Mouse (Mus musculus) ES-CJ7 (cell line): ENCODE results near the gene Dnpep.

Source experiments
- DNase-seq: peaks from one replicate; pipeline ENCODE4 v3.0.0; 2011; ENCODE audit warnings: low read depth, low spot score

The Dnpep gene

DNA sequence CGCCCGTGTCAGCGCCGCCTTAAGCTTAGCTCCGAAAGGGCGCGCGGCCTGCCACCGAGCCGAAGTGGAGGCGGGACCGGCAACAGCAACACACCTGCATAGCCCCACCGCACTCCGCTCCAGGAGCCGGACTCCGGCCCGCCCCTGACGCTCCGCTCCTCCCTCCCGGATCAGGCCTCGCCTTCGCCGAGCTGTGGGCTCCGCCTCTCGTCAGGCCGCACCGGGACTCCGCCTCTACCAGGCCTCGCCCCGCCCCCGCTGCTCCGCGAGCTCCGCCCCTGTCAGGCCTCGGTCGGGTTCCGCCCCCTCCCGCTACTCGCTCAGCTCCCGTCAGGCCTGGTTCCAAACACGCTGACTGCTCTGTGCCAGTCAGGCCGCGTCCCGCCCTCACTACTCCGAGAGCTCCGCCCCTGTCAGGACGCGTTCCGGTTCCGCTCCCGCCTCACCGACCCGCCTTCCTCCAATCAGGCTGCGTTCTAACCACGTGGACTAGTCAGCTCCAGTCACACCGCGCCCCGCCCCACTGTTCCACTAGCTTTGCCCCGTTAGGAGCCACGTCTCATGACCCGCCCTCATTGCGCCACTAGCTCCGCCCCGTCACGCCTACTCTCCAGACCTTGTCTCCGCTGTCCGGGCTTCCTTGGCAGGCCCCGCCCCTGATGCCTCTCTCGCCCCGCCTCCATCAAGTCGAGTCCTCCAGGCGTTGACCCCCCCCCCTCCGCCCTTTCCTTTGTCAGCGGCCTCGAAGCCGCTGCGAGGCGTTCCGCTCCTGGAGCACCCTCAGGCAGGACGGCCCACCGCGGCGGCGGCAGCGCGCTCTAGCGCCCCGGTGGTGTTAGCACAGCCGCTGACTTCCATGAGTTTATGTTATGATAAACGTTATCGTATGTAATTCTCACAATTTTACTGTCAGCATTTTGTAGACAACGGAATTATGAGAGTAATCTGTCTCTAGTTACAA, at the start of gene Dnpep:
Dnpep (minus strand) TSS at position 750 of the 961 bp plus-strand sequence.
- peak; percentile 100 for DNase-seq

DNA sequence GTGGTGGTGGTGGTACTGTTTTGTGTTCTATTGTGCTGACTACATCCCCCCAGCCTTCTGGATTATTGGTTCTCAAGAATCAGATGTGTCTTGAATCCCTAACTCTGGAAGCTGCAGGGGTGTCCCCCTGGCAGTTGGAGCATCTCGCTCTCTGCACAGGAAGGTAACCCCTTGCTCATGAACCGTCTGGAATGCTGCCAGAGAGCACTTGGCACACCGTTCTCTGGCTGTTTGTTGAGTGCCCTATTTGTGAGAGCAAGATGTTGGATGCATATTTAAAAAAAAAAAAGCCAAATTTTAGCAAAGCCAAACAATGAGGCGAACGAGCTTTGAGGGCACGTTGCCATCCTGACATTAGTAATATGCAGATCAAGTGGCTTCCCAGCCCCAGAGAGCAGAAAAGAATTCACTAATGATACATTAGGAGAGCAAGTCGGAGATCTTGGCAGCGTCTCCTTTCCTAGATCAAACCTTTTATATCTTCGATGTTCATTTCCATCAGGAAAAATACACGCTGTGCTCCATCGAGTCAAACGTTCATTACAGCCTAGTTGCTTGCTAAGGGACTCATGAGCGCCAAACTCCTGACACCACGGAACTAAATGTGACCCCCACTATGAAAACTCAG, 47.8 kb upstream of the Dnpep start:
- no peak for DNase-seq

DNA sequence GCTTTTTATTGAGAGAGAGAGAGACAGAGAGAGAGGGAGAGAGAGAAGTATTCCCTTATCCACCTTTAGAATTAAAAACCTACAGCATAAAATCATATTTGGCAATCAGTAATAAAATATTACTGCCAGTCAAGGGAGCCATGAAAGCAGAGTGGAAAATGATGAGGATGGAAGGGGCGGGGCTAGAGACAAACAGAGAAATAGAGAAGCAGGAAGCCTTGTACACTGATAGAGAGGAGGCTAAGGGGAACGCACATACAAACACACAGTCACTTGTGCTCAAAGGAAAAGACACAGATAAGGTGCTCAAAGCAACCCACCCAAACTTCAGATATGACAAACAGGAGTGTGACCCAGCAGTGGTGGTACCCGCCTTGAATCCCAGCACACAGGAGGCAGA, 46.1 kb upstream of the Dnpep start:
- no peak for DNase-seq

- peak; percentile 84 for DNase-seq
These were observed 44.0 kb upstream of the Dnpep start for GRCm38 (mm10) chr1:75361750-75362149.

GRCm38 (mm10) chr1:75361123-75361522, 43.3 kb upstream of the Dnpep start:
- no peak for DNase-seq

DNA sequence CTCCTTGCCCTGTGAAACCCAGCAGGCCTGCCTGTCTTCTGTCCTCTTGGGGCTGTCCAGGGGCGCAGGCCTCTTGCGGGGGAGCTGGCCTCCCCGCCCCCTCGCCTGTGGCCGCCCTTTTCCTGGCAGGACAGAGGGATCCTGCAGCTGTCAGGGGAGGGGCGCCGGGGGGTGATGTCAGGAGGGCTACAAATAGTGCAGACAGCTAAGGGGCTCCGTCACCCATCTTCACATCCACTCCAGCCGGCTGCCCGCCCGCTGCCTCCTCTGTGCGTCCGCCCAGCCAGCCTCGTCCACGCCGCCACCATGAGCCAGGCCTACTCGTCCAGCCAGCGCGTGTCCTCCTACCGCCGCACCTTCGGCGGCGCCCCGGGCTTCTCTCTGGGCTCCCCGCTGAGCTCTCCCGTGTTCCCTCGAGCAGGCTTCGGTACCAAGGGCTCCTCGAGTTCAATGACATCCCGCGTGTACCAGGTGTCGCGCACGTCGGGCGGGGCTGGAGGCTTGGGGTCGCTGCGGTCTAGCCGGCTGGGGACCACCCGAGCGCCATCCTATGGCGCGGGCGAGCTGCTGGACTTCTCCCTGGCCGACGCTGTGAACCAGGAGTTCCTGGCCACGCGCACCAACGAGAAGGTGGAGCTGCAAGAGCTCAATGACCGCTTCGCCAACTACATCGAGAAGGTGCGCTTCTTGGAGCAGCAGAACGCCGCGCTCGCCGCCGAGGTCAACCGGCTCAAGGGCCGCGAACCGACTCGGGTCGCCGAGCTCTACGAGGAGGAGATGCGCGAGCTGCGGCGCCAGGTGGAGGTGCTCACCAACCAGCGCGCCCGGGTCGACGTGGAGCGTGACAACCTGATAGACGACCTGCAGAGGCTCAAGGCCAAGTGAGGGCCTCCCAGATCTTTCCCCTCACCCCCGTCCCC, 42.6 kb upstream of the Dnpep start, which contains the start of gene Des:
Des (plus strand) TSS at position 218 of the 920 bp plus-strand sequence.
- DNase-seq = peak; percentile 41

DNA sequence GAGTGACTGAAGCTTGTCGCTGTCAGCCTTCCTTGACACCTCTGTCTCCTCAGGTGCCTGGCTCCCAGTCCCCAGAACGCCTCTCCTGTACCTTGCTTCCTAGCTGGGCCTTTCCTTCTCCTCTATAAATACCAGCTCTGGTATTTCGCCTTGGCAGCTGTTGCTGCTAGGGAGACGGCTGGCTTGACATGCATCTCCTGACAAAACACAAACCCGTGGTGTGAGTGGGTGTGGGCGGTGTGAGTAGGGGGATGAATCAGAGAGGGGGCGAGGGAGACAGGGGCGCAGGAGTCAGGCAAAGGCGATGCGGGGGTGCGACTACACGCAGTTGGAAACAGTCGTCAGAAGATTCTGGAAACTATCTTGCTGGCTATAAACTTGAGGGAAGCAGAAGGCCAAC, 41.6 kb upstream of the Dnpep start:
- no peak for DNase-seq

DNA sequence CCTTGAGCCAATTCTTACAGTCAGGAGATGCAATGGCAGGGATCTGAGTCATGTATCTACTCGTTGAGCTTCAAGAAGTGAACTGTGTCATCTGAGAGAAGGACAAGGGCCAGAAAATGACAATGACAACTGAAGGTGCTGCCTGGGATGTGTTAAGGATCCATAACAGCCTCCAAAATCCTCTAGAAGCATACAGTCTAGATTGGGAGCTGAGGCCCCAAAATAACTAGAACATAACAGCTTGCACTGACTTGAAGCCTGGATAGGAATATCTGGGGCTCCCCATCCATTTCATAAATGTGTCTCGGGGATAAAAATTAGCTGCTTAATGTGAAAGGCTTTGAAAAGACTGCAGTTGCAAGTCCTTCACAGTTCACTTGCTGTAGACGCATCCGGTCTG, 40.2 kb upstream of the Dnpep start:
- no peak for DNase-seq

DNA sequence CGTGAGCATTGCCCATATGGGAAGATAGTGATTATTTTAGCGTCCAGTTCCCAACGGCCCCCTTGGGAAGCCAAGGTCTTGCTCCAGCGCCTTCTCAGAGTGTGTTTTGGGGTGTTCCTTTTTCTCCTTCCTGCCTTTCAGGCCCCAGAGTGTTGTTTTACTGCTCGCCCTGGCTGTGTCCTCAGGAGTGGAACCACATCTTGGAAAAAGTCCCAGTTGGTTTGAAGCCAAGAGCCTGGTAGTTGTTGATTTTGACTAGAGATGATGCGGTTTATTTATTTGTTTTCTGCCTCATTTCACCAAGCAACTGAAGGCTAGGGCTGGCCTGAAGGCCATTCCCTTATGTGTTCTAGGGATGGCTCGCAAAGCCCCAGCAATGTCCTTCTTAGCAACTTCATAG, 39.5 kb upstream of the Dnpep start:
- DNase-seq = no peak

GRCm38 (mm10) chr1:75349275-75349674, 31.5 kb upstream of the Dnpep start:
- no peak for DNase-seq

- no peak for DNase-seq
These were observed 29.5 kb upstream of the Dnpep start for GRCm38 (mm10) chr1:75347279-75347678.

- peak; percentile 77 for DNase-seq
These were observed 27.5 kb upstream of the Dnpep start for GRCm38 (mm10) chr1:75345036-75345935.

- DNase-seq = peak; percentile 90
These were observed 26.7 kb upstream of the Dnpep start for GRCm38 (mm10) chr1:75344291-75345035.

DNA sequence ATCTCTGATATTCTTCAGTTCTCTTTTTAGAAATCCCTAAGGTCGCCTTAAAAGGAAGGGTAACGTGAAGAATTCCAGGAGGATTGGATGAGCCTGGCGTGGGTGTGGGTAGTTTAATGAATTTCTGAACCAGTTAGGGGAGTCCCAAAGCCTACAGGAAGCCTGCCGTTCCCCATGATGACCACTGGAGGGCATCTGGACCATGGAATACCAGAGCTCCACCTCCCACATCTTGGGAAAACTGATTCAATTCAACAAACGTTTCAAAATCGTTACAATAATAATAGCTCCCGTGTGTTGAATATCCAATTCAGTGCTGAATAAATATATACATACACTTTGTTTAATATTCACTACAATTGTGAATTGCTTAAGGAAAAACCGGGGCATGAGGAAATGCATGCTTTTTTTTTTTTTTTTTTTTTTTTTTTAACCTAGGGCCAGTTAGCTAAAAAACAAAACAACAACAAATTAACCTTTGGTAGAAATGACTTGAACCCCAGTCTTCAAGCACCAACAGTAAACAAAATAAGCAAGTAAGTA, 25.2 kb upstream of the Dnpep start:
- peak; percentile 87 for DNase-seq

DNA sequence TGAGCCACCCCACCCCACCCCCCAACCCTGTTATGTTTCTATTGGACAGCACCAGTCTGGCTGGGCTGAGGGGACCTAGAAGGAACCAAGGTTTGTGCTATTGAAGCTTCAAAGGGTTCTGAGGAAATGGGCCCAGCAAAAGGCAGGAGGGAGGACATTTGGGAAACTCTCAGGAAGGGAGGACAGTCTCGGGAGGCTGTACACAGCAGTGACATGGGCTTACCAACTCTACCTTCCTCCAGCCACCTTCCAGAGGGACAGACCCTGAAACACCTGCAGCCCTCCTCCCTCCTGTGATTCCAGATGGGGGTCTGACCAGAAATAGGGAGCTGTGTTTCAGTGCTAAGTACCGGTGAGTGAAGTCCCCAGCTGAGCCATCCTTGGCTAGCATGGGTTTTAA, 22.7 kb upstream of the Dnpep start:
- no peak for DNase-seq

GRCm38 (mm10) chr1:75339337-75339736, 21.5 kb upstream of the Dnpep start:
- no peak for DNase-seq

DNA sequence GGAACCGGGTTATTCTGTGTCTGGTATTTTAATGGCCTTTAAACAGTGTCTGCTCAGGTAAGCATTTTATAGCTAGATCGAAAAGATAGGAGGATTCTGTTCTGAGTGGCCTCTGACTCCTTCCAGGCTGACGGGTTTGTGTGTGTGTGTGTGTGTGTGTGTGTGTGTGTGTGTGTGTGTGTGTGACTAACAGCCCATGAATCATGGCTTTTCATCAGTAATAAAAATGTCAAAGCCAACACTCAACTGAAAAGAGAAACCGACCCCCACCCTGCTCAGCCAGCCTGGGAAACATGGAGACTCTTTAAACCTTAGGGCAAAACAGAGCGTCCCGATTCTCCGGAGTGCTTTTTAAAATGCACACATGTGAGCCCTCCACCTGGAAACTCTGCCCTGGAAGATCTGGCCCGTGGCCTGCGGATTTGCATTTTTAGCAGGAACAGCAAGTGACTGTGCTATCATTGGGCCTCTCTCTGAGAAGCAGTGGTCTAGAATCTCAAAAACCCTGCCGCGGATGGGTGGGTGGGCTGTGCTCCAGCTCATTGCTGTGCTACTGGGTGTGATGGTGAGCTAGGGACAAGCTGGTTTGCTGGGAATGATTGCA, 20.4 kb upstream of the Dnpep start:
- DNase-seq = no peak

- DNase-seq = no peak
These were observed 19.3 kb upstream of the Dnpep start for GRCm38 (mm10) chr1:75337097-75337496.

- DNase-seq = peak; percentile 46
These were observed 18.7 kb upstream of the Dnpep start for GRCm38 (mm10) chr1:75336461-75336860.
